Mouse (Mus musculus) erythroblast, embryonic 14.5 days (primary cell): ENCODE measurements around the gene Catsperg2.

ENCODE experiments used
- GATA1 ChIP-seq: IDR thresholded peaks from 2 replicates; pipeline ENCODE4 v1.6.1; 2012; ENCODE audit warnings: low read length, inconsistent platforms, mixed read lengths
- TAL1 ChIP-seq: IDR thresholded peaks from 3 replicates; pipeline ENCODE4 v1.6.1; 2012; ENCODE audit warnings: low read length, inconsistent platforms, mixed read lengths

DNA sequence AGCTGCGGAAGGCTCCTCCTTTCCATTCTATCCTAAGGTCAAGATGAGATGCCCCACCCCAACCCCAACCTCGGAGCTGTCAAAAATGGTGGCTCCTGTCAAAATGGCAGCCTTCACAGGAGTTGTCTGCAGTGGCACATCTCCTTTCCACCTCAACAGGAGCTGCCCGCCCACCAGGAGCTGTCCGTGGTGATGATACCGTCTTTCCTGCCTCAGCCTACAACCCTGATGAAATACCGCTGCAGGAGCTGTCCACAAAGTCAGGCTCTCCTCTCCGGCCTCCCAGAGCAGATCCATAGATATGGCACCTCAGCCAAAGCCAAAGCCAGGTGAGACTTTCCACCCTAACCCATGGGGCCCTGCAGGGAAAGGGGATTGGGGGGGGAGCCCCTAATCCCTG lies 37.9 kb upstream of the Catsperg2 start:
- TF ChIP-seq TAL1 (no peak), GATA1 (no peak)
